Mouse (Mus musculus): ENCODE results near the gene 2010300C02Rik. TPM values are rescaled to one million over a fixed set of nuclear protein-coding genes. Genes with fewer than 3 reads are reported as not detected.
A peak's percentile ranks its signal among the peaks of the same experiment; 100 is the strongest.

2010300C02Rik gene
- polyA plus RNA-seq, 1 experiment from 2014 or later: 1.7 TPM

GRCm38 (mm10) chr1:37639101-37639500 is 80.8 kb downstream of the 2010300C02Rik start:
- Histone ChIP-seq H3K4me1 (ENCODE audit: control insufficient read depth, insufficient read depth, low read length) (no peaks in the 10 kb centered on the region), H3K27ac (ENCODE audit: low read depth, low read length) (no peak overlapping the region)
- WGBS: 24% methylated on average over 10 of the region's 10 CpGs

GRCm38 (mm10) chr1:37638560-37638959 is 81.3 kb downstream of the 2010300C02Rik start:
- H3K36me3 ChIP-seq (ENCODE audit: control insufficient read depth, insufficient read depth, low read length): no peaks in the 10 kb centered on the region
- ATAC-seq (no peak), DNase-seq (ENCODE audit: low spot score) (no peak)
- H3K27me3 ChIP-seq (replicated peaks; ENCODE audit: control insufficient read depth, insufficient read depth, low read length): no peaks in the 10 kb centered on the region
- WGBS: 86% methylated on average over 9 of the region's 9 CpGs
- no peak overlapping the region for H3K27ac ChIP-seq (ENCODE audit: low read depth, low read length)
- H3K9ac ChIP-seq (ENCODE audit: low read length): no peak overlapping the region
- no peak overlapping the region for H3K4me2 ChIP-seq (ENCODE audit: low read length)
- no peaks in the 10 kb centered on the region for H3K9me3 ChIP-seq (replicated peaks; ENCODE audit: control insufficient read depth, low read length)
- H3K4me1 ChIP-seq (ENCODE audit: control insufficient read depth, insufficient read depth, low read length): no peaks in the 10 kb centered on the region
- no peak overlapping the region for H3K4me3 ChIP-seq (ENCODE audit: low read depth, low read length)

More at GRCm38 (mm10) chr1:37639101-37639500, 80.8 kb downstream of the 2010300C02Rik start:
- no peaks in the 10 kb centered on the region for H3K27me3 ChIP-seq (replicated peaks; ENCODE audit: control insufficient read depth, insufficient read depth, low read length)
- no peaks in the 10 kb centered on the region for H3K36me3 ChIP-seq (ENCODE audit: control insufficient read depth, insufficient read depth, low read length)
- H3K4me3 ChIP-seq (ENCODE audit: low read depth, low read length): no peak overlapping the region
- H3K9ac ChIP-seq (ENCODE audit: low read length): no peak overlapping the region
- ATAC-seq: peak; percentile 61; the same call in 1 of the 2 replicates
- no peaks in the 10 kb centered on the region for H3K9me3 ChIP-seq (replicated peaks; ENCODE audit: control insufficient read depth, low read length)
- peak overlapping the region; percentile 22; the same call in 1 of the 2 replicates for H3K4me2 ChIP-seq (ENCODE audit: low read length)
- DNase-seq (ENCODE audit: low spot score): peak; percentile 79

- Histone ChIP-seq H3K4me3 (ENCODE audit: low read depth, low read length) (no peak overlapping the region), H3K27me3 (replicated peaks; ENCODE audit: control insufficient read depth, insufficient read depth, low read length) (no peaks in the 10 kb centered on the region), H3K9ac (ENCODE audit: low read length) (no peak overlapping the region), H3K4me2 (ENCODE audit: low read length) (no peak overlapping the region), H3K27ac (ENCODE audit: low read depth, low read length) (no peak overlapping the region), H3K4me1 (ENCODE audit: control insufficient read depth, insufficient read depth, low read length) (no peaks in the 10 kb centered on the region), H3K9me3 (replicated peaks; ENCODE audit: control insufficient read depth, low read length) (no peaks in the 10 kb centered on the region), H3K36me3 (ENCODE audit: control insufficient read depth, insufficient read depth, low read length) (no peaks in the 10 kb centered on the region)
- 88% methylated on average over 11 of the region's 11 CpGs for WGBS
- ATAC-seq (no peak), DNase-seq (ENCODE audit: low spot score) (no peak)
These were observed 82.3 kb downstream of the 2010300C02Rik start for GRCm38 (mm10) chr1:37637571-37637970.

GRCm38 (mm10) chr1:37636824-37637223 is 83.1 kb downstream of the 2010300C02Rik start:
- WGBS: 88% methylated on average over 5 of the region's 5 CpGs
- no peaks in the 10 kb centered on the region for H3K4me1 ChIP-seq (ENCODE audit: control insufficient read depth, insufficient read depth, low read length)
- no peaks in the 10 kb centered on the region for H3K27me3 ChIP-seq (replicated peaks; ENCODE audit: control insufficient read depth, insufficient read depth, low read length)
- ATAC-seq: no peak
- no peak overlapping the region for H3K4me2 ChIP-seq (ENCODE audit: low read length)
- H3K9me3 ChIP-seq (replicated peaks; ENCODE audit: control insufficient read depth, low read length): no peaks in the 10 kb centered on the region
- no peak for DNase-seq (ENCODE audit: low spot score)
- H3K9ac ChIP-seq (ENCODE audit: low read length): no peak overlapping the region
- H3K4me3 ChIP-seq (ENCODE audit: low read depth, low read length): no peak overlapping the region
- H3K27ac ChIP-seq (ENCODE audit: low read depth, low read length): no peak overlapping the region
- H3K36me3 ChIP-seq (ENCODE audit: control insufficient read depth, insufficient read depth, low read length): no peaks in the 10 kb centered on the region

- WGBS: 68% methylated on average over 1 of the region's 2 CpGs
- Histone ChIP-seq H3K4me1 (ENCODE audit: control insufficient read depth, insufficient read depth, low read length) (no peaks in the 10 kb centered on the region), H3K27me3 (replicated peaks; ENCODE audit: control insufficient read depth, insufficient read depth, low read length) (no peaks in the 10 kb centered on the region), H3K4me3 (ENCODE audit: low read depth, low read length) (no peak overlapping the region), H3K9ac (ENCODE audit: low read length) (no peak overlapping the region), H3K27ac (ENCODE audit: low read depth, low read length) (no peak overlapping the region), H3K9me3 (replicated peaks; ENCODE audit: control insufficient read depth, low read length) (no peaks in the 10 kb centered on the region), H3K36me3 (ENCODE audit: control insufficient read depth, insufficient read depth, low read length) (no peaks in the 10 kb centered on the region), H3K4me2 (ENCODE audit: low read length) (no peak overlapping the region)
- DNase-seq (ENCODE audit: low spot score) (no peak), ATAC-seq (no peak)
These were observed 83.7 kb downstream of the 2010300C02Rik start for GRCm38 (mm10) chr1:37636169-37636568.

GRCm38 (mm10) chr1:37635716-37636115 is 84.2 kb downstream of the 2010300C02Rik start:
- WGBS: 70% methylated on average over 7 of the region's 7 CpGs
- Histone ChIP-seq H3K9ac (ENCODE audit: low read length) (no peak overlapping the region), H3K4me2 (ENCODE audit: low read length) (no peak overlapping the region), H3K27me3 (replicated peaks; ENCODE audit: control insufficient read depth, insufficient read depth, low read length) (no peaks in the 10 kb centered on the region), H3K4me3 (ENCODE audit: low read depth, low read length) (no peak overlapping the region), H3K9me3 (replicated peaks; ENCODE audit: control insufficient read depth, low read length) (no peaks in the 10 kb centered on the region), H3K27ac (ENCODE audit: low read depth, low read length) (no peak overlapping the region), H3K4me1 (ENCODE audit: control insufficient read depth, insufficient read depth, low read length) (no peaks in the 10 kb centered on the region), H3K36me3 (ENCODE audit: control insufficient read depth, insufficient read depth, low read length) (no peaks in the 10 kb centered on the region)
- no peak for ATAC-seq
- no peak for DNase-seq (ENCODE audit: low spot score)

GRCm38 (mm10) chr1:37634658-37635057 is 85.2 kb downstream of the 2010300C02Rik start:
- peak; percentile 42; the same call in 1 of the 2 replicates for ATAC-seq
- no peak overlapping the region for H3K27ac ChIP-seq (ENCODE audit: low read depth, low read length)
- no peaks in the 10 kb centered on the region for H3K36me3 ChIP-seq (ENCODE audit: control insufficient read depth, insufficient read depth, low read length)

GRCm38 (mm10) chr1:37633516-37633915 is 86.4 kb downstream of the 2010300C02Rik start:
- H3K27ac ChIP-seq (ENCODE audit: low read depth, low read length): no peak overlapping the region
- H3K9me3 ChIP-seq (replicated peaks; ENCODE audit: control insufficient read depth, low read length): no peaks in the 10 kb centered on the region
- no peak for ATAC-seq
- DNase-seq (ENCODE audit: low spot score): no peak
- H3K36me3 ChIP-seq (ENCODE audit: control insufficient read depth, insufficient read depth, low read length): no peaks in the 10 kb centered on the region
- no peak overlapping the region for H3K9ac ChIP-seq (ENCODE audit: low read length)
- H3K4me3 ChIP-seq (ENCODE audit: low read depth, low read length): no peak overlapping the region
- H3K4me2 ChIP-seq (ENCODE audit: low read length): no peak overlapping the region
- WGBS: 77% methylated on average over 5 of the region's 5 CpGs
- H3K4me1 ChIP-seq (ENCODE audit: control insufficient read depth, insufficient read depth, low read length): no peaks in the 10 kb centered on the region
- no peaks in the 10 kb centered on the region for H3K27me3 ChIP-seq (replicated peaks; ENCODE audit: control insufficient read depth, insufficient read depth, low read length)

More at GRCm38 (mm10) chr1:37634658-37635057, 85.2 kb downstream of the 2010300C02Rik start:
- no peaks in the 10 kb centered on the region for H3K4me1 ChIP-seq (ENCODE audit: control insufficient read depth, insufficient read depth, low read length)
- WGBS: 37% methylated on average over 4 of the region's 4 CpGs
- H3K27me3 ChIP-seq (replicated peaks; ENCODE audit: control insufficient read depth, insufficient read depth, low read length): no peaks in the 10 kb centered on the region
- H3K9ac ChIP-seq (ENCODE audit: low read length): no peak overlapping the region
- H3K4me2 ChIP-seq (ENCODE audit: low read length): no peak overlapping the region
- no peaks in the 10 kb centered on the region for H3K9me3 ChIP-seq (replicated peaks; ENCODE audit: control insufficient read depth, low read length)
- no peak overlapping the region for H3K4me3 ChIP-seq (ENCODE audit: low read depth, low read length)
- DNase-seq (ENCODE audit: low spot score): peak; percentile 59

- Histone ChIP-seq H3K4me1 (ENCODE audit: control insufficient read depth, insufficient read depth, low read length) (no peaks in the 10 kb centered on the region), H3K36me3 (ENCODE audit: control insufficient read depth, insufficient read depth, low read length) (no peaks in the 10 kb centered on the region), H3K27ac (ENCODE audit: low read depth, low read length) (no peak overlapping the region), H3K4me2 (ENCODE audit: low read length) (no peak overlapping the region), H3K27me3 (replicated peaks; ENCODE audit: control insufficient read depth, insufficient read depth, low read length) (no peaks in the 10 kb centered on the region), H3K9me3 (replicated peaks; ENCODE audit: control insufficient read depth, low read length) (no peaks in the 10 kb centered on the region), H3K9ac (ENCODE audit: low read length) (no peak overlapping the region), H3K4me3 (ENCODE audit: low read depth, low read length) (no peak overlapping the region)
- ATAC-seq: no peak
- WGBS: 85% methylated on average over 8 of the region's 8 CpGs
- no peak for DNase-seq (ENCODE audit: low spot score)
These were observed 87.5 kb downstream of the 2010300C02Rik start for GRCm38 (mm10) chr1:37632425-37632824.

All from forebrain, embryonic 14.5 days (tissue).